Mouse (Mus musculus) ES-E14 (cell line): Measurements from ENCODE around the gene Heg1.

Experiments
- CHD2 ChIP-seq: IDR thresholded peaks from 2 replicates; pipeline ENCODE4 v1.6.1; 2014; ENCODE audit warnings: mild to moderate bottlenecking, low read depth, low read length, inconsistent platforms
- HCFC1 ChIP-seq: IDR thresholded peaks from 2 replicates; pipeline ENCODE4 v1.6.1; 2012; ENCODE audit warnings: low read length, inconsistent platforms, borderline replicate concordance; ENCODE audit not compliant: insufficient read depth
- MAFK ChIP-seq: IDR thresholded peaks from 2 replicates; pipeline ENCODE4 v1.6.1; 2014; ENCODE audit warnings: mild to moderate bottlenecking, low read depth, low read length, inconsistent platforms; ENCODE audit not compliant: insufficient read depth
- ZC3H11A ChIP-seq: IDR thresholded peaks from 2 replicates; pipeline ENCODE4 v1.6.1; 2012; ENCODE audit warnings: low read depth, mild to moderate bottlenecking, inconsistent platforms, low read length, borderline replicate concordance

- no peak for TF ChIP-seq HCFC1
- TF ChIP-seq ZC3H11A: no peak
- no peak for TF ChIP-seq CHD2
- no peak for TF ChIP-seq MAFK
These were observed 13.6 kb downstream of the Heg1 start for GRCm38 (mm10) chr16:33697576-33698276.
